Mouse (Mus musculus) brain, embryonic 14.5 days (tissue): ENCODE data around the gene Ms4a4b. TPM values are rescaled to one million over a fixed set of nuclear protein-coding genes. Genes with fewer than 3 reads are reported as not detected.
"Not testable (repeated sequence)": the region's sequence is repeated elsewhere in the genome, so short reads cannot be mapped to it uniquely, and the experiment has no call there.

Experiments used
- DNase-seq: peaks from one replicate; pipeline ENCODE4 v3.0.0-alpha.2; 2011; ENCODE audit warnings: low read depth
- CTCF ChIP-seq: fragments of 200-500 bp; IDR thresholded peaks from 2 replicates; pipeline ENCODE4 v1.5.1; 2012; ENCODE audit warnings: inconsistent platforms, mild to moderate bottlenecking, moderate library complexity, borderline replicate concordance; ENCODE audit not compliant: insufficient read depth, insufficient read length; ENCODE audit errors: extremely low read depth
- POLR2A ChIP-seq: fragments of 200-500 bp; IDR thresholded peaks from 2 replicates; pipeline ENCODE4 v1.6.1; 2012; ENCODE audit warnings: mild to moderate bottlenecking, inconsistent platforms, borderline replicate concordance; ENCODE audit not compliant: poor library complexity, insufficient read depth, insufficient read length, severe bottlenecking; ENCODE audit errors: extremely low read depth
- polyA plus RNA-seq: library from polyadenylated mRNA; depleted of rRNA; stranded (reverse); fragments of >200 nt; gene quantifications from 2 replicates; pipeline ENCODE4 v1.2.3, GENCODE M21; 2012

Ms4a4b gene
- polyA plus RNA-seq, 1 experiment, result not detected

GRCm38 (mm10) chr19:11466471-11466870 lies 23.1 kb downstream of the Ms4a4b start:
- DNase-seq, result no peak

DNA sequence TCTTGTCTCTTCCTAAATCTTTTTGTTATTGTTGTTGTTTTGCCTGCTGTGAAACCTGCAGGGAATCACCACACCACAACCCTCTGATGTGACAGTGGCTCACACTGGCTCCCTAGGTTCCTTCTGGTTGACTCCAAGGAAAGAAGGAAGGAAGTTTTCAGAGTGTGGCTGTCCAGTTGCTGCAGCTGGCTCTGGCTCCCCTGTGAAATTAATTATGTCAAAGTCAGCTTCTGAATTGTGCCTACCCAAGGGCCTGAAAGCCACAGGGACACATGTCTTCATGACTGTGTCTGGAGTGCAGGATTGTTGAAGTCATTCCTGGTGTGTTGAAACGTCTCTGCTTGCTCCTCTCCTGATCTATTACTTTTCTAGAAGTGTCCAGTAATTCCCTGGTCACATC lies 25.0 kb downstream of the Ms4a4b start:
- not testable (repeated sequence) for DNase-seq

More at GRCm38 (mm10) chr19:11466471-11466870, 23.1 kb downstream of the Ms4a4b start:
- TF ChIP-seq POLR2A, result no peak
- no peak for TF ChIP-seq CTCF

GRCm38 (mm10) chr19:11469215-11469614 lies 25.9 kb downstream of the Ms4a4b start, which contains the start of gene Ms4a6c:
TSS of gene Ms4a6c (plus strand) at chr19:11469366.
- DNase-seq, result not testable (repeated sequence)

GRCm38 (mm10) chr19:11479714-11480113 lies 36.4 kb downstream of the Ms4a4b start:
- TF ChIP-seq CTCF (no peak), POLR2A (no peak)
- DNase-seq, result no peak

DNA sequence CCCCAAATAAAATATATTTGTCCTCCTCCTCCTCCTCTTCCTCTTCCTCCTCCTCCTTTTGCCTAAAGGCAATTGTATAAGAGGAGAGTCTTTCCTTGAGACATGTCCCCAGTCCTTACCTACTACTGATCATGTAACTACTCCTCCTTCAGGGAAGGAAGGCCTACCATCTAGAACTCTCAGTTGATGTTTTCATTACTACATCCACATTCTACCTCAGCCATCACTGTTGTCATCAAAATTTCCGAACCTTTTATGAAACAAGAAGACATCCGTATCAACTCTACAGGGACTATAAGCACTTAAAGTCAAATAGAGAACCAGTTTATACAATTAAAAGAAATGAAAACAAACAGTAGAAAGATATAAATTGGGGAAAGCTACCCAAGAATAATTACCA lies 39.3 kb downstream of the Ms4a4b start:
- TF ChIP-seq POLR2A (no peak), CTCF (no peak)
- DNase-seq, result no peak

GRCm38 (mm10) chr19:11483941-11484340 lies 40.6 kb downstream of the Ms4a4b start:
- no peak for TF ChIP-seq CTCF
- no peak for TF ChIP-seq POLR2A
- no peak for DNase-seq

DNA sequence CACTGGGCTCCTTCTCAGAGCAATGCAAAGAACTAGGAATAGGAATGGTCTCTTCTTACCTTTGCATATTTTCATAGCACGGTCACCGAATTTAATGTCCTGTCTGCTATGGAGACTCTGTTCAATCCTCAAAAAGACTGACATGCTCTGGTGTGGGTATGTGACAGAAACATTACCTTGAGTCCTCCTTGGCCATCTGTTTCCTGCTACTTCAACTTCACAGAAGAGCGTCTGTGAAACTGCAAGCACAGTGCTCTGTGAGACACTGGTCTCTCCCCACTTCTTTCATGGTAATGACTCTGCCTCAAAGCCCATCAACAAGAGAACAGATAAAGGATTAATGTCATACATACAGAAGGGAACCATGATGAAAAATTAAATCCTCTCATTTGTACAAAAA lies 41.0 kb downstream of the Ms4a4b start:
- DNase-seq, result no peak
- TF ChIP-seq CTCF (no peak), POLR2A (no peak)

- TF ChIP-seq CTCF (no peak), POLR2A (no peak)
Measured at GRCm38 (mm10) chr19:11485266-11485665, 41.9 kb downstream of the Ms4a4b start.

DNA sequence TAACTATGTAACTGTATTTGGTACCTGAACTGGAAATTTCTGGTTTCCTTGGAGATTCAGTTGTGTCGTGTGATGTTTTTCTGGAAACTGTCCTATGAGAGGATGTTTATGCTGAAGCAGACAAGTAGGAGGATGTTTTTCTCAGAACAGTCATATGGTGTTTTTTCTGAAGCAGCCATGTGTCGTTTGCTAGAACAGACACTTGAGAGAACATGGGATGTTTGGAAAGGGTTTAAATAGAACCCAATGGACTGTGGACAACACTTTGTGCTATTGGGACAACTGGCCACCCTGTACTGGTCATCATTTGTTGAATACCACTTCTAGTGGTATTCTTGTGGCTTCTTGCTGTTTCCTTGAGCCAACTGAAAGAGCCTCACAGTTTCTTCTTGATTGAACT lies 42.4 kb downstream of the Ms4a4b start, which contains the start of gene Gm8369:
Gene Gm8369 (plus strand): TSS at position 193 of the 400 bp plus-strand sequence.
- TF ChIP-seq CTCF, result no peak
- TF ChIP-seq POLR2A, result no peak

More at GRCm38 (mm10) chr19:11485266-11485665, 41.9 kb downstream of the Ms4a4b start:
- DNase-seq, result no peak

GRCm38 (mm10) chr19:11486599-11486998 lies 43.2 kb downstream of the Ms4a4b start:
- TF ChIP-seq POLR2A (no peak), CTCF (no peak)
- no peak for DNase-seq

More for the DNA sequence above, 42.4 kb downstream of the Ms4a4b start, which contains the start of gene Gm8369:
- no peak for DNase-seq

DNA sequence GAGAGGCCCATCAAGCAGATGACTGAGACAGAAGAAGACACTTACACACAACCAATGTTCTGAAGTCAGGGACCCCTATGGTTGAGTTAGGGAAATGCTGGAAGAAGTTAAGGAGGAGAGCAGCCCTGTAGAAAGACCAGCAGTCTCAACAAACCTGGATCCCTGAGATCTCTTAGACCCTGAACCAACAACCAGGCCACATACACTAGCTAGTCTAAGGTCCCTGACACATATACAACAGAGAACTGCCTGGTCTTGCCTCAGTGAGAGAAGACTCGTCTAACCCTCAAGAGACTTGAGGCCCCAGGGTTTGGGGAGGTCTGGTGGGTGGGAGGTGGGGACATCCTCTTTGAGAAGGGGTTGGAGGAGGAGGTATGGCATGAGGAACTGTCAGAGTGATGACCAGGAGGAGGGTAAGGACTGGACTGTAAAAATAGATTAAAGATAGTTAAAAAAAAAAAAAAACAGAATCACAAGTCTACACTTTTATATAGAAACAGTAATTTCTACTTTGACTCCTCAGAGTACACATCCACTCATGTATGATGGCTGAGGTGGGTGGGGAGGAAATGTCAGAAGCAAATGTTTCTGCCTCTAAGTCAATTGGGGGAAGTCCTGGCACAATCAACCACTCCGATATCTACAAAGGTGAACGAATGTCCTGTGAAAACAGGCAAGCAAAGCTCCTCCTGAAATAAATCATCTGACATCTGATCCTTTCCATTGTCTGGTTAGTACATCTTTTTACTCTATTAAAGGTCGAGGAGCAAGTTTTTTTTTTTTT lies 48.2 kb downstream of the Ms4a4b start:
- DNase-seq, result no peak
- no peak for TF ChIP-seq CTCF
- no peak for TF ChIP-seq POLR2A

DNA sequence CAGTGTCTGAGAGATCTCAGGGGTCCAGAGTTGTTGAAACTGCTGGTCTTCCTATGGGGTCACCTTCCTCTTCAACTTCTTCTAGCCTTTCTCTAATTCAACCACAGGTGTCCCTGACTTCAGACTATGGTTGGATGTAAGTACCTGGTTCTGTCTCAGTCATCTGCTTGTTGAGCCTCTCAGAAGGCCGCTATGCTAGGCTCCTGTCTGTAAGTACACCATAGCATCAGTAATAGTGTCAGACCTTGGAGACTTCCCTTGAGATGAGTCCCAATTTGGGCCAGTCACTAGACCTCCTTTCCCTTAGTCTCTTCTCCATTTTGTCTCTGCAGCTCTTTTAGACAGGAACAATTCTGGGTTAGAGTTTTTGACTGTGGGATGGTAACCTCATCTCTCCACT lies 49.3 kb downstream of the Ms4a4b start:
- DNase-seq, result no peak
- TF ChIP-seq POLR2A (no peak), CTCF (no peak)

DNA sequence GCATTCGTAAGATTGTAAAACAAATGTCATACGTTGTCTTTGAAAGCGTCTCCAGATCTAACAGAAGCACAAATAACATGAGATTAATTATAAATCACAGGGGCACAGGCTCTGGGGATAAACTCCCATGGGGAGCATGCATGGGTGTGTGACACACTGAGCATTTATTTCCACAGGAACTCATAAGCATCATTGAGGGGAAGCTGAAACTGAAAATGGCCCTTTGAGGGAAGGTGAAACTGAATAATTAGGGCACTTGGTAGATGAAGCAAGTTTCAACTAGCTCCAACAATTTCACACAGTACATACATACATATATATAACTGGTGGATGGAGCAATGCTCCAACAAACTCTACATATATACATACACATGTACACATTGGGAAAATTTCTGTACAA lies 51.2 kb downstream of the Ms4a4b start:
- TF ChIP-seq CTCF (no peak), POLR2A (no peak)
- DNase-seq, result no peak

DNA sequence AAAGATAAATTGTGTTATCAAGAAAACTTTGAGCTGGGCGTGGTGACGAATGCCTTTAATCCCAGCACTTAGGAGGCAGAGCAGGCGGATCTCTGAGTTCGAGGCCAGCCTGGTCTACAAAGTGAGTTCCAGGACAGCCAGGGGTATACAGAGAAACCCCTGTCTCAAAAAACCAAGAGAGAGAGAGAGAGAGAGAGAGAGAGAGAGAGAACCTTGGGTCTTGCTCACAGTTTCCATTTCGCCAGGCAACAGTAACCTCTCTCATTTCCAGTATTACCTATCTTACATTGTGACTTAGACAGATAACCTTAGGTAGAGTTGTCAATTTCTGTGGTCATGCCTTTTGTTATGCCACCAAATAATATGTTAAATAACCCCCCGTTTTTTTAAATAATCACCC lies 53.0 kb downstream of the Ms4a4b start:
- no peak for DNase-seq
- TF ChIP-seq CTCF, result no peak
- TF ChIP-seq POLR2A, result no peak

GRCm38 (mm10) chr19:11497300-11497699 lies 53.9 kb downstream of the Ms4a4b start:
- not testable (repeated sequence) for DNase-seq
